Mouse (Mus musculus) forebrain, embryonic 12.5 days (tissue): ENCODE data around the gene Klc1. TPM values are rescaled to one million over a fixed set of nuclear protein-coding genes. Genes with fewer than 3 reads are reported as not detected.

ENCODE experiments used
- ATAC-seq: fragments of 200-750 bp; cut with Nextera tagmentation; 2 replicates; pipeline ENCODE4 v1.8.0; 2017; ENCODE audit warnings: moderate TSS enrichment; ENCODE audit not compliant: low FRiP score
- H3K27ac ChIP-seq: fragments of 300-500 bp; sonication (generic); 2 replicates; pipeline ENCODE4 v1.5.1; 2016; ENCODE audit warnings: mild to moderate bottlenecking
- H3K27me3 ChIP-seq: fragments of 300-500 bp; sonication (generic); 2 replicates; pipeline ENCODE4 v1.6.1; 2016; ENCODE audit warnings: mild to moderate bottlenecking
- H3K36me3 ChIP-seq: fragments of 300-500 bp; sonication (generic); replicated peaks from 2 replicates; pipeline ENCODE4 v1.6.1; 2016; ENCODE audit warnings: mild to moderate bottlenecking
- H3K4me1 ChIP-seq: fragments of 300-500 bp; sonication (generic); 2 replicates; pipeline ENCODE4 v1.6.1; 2016
- H3K4me2 ChIP-seq: fragments of 300-500 bp; sonication (generic); 2 replicates; pipeline ENCODE4 v1.6.1; 2016; ENCODE audit warnings: mild to moderate bottlenecking, moderate library complexity
- H3K4me3 ChIP-seq: fragments of 300-500 bp; sonication (generic); replicated peaks from 2 replicates; pipeline ENCODE4 v1.5.1; 2016; ENCODE audit warnings: mild to moderate bottlenecking
- H3K9ac ChIP-seq: fragments of 300-500 bp; sonication (generic); 2 replicates; pipeline ENCODE4 v1.6.1; 2016; ENCODE audit warnings: mild to moderate bottlenecking
- H3K9me3 ChIP-seq: fragments of 300-500 bp; sonication (generic); 2 replicates; pipeline ENCODE4 v1.6.1; 2016
- WGBS: fragments of 180-500 bp; shearing (Covaris S2); methylation state at CpG from one replicate; pipeline ENCODE4 v1.1.7; 2016; 5-methylcytosine and 5-hydroxymethylcytosine counted together
- polyA plus RNA-seq: library from polyadenylated mRNA; unstranded; fragments of >200 nt; fragmentation: Nextera tagmentation; extraction: Ambion mirVana; gene quantifications from 2 replicates; pipeline ENCODE4 v1.2.1, GENCODE M21; 2016

Klc1 gene
- polyA plus RNA-seq, 1 experiment from 2014 or later = 307 TPM

DNA sequence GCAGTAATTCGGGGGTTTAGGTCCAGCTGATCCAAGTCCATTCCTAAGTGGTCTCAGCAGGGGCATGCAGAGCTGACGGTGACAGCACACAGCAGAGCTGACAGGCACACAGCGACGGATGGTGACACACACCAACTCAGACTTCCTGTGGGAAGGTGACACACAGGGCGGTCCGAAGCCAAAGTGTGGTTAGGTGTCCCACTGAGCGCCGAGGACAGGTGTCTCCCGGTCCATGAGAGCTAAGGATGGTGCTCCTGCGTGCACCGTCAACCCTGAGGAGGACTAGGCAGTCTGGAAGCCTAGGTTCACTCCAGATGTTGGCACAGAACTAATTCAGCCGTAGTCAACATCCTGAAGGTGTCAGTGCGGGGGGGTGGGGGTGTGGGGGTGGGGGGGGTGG, 53.4 kb downstream of the Klc1 start:
- H3K27ac ChIP-seq = no peak overlapping the region
- ATAC-seq = no peak
- no peaks in the 10 kb centered on the region for H3K9me3 ChIP-seq
- peaks cover 52% of the 10 kb centered on the region for H3K4me1 ChIP-seq
- H3K4me3 ChIP-seq = no peak overlapping the region
- no peaks in the 10 kb centered on the region for H3K27me3 ChIP-seq
- 88% methylated on average over 13 of the region's 13 CpGs for WGBS
- H3K9ac ChIP-seq = peak overlapping the region; percentile 68; the same call in 1 of the 2 replicates
- no peak overlapping the region for H3K4me2 ChIP-seq
- peaks cover 22% of the 10 kb centered on the region for H3K36me3 ChIP-seq

- H3K27ac ChIP-seq = no peak overlapping the region
- ATAC-seq = no peak
- peaks cover 20% of the 10 kb centered on the region for H3K36me3 ChIP-seq
- no peaks in the 10 kb centered on the region for H3K9me3 ChIP-seq
- peak overlapping the region; percentile 88 for H3K4me2 ChIP-seq
- peak overlapping the region; percentile 55 for H3K4me3 ChIP-seq
- 72% methylated on average over 12 of the region's 12 CpGs for WGBS
- peak overlapping the region; percentile 68 for H3K9ac ChIP-seq
- peaks cover 52% of the 10 kb centered on the region for H3K4me1 ChIP-seq
- H3K27me3 ChIP-seq = no peaks in the 10 kb centered on the region
These were observed 54.0 kb downstream of the Klc1 start for GRCm38 (mm10) chr12:111812611-111813010.

DNA sequence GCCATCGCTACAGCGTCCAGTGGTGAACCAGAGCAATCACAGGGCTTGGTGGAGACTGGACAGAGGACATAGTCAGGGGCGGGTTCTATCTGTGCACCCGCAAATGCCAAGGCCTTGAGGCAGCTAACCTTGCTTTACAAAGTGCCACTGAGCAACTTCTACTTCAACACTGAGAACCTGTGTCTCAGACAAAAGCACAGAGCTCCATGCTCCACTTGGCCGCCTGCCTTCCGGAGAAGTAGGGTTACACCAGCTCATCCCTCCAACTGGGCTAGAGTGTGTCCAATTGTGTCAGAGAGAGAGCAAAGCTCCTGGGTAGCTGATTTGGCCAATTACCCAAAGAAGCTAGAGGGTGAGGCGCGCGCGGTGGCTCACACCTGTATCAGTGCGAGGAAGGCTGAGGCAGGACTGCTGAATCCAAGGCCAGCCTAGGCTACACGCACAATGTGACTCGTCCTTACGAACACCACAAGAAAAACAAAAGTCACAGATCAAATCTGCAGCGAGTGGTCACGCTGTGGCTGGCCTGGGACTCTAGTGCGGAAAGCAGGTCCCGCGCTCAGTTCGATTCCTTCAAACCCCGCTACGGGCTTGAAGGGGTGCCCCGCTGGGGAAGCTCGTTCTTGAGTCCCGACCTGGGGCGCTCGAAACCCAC, 54.6 kb downstream of the Klc1 start:
- peak; percentile 2; the same call in 1 of the 2 replicates for ATAC-seq
- no peaks in the 10 kb centered on the region for H3K9me3 ChIP-seq
- peaks cover 16% of the 10 kb centered on the region for H3K36me3 ChIP-seq
- H3K9ac ChIP-seq = peak overlapping the region; percentile 68
- H3K27ac ChIP-seq = no peak overlapping the region
- peak overlapping the region; percentile 55 for H3K4me3 ChIP-seq
- 5% methylated on average over 27 of the region's 27 CpGs for WGBS
- H3K4me2 ChIP-seq = peak overlapping the region; percentile 88
- no peaks in the 10 kb centered on the region for H3K27me3 ChIP-seq
- peaks cover 52% of the 10 kb centered on the region for H3K4me1 ChIP-seq

DNA sequence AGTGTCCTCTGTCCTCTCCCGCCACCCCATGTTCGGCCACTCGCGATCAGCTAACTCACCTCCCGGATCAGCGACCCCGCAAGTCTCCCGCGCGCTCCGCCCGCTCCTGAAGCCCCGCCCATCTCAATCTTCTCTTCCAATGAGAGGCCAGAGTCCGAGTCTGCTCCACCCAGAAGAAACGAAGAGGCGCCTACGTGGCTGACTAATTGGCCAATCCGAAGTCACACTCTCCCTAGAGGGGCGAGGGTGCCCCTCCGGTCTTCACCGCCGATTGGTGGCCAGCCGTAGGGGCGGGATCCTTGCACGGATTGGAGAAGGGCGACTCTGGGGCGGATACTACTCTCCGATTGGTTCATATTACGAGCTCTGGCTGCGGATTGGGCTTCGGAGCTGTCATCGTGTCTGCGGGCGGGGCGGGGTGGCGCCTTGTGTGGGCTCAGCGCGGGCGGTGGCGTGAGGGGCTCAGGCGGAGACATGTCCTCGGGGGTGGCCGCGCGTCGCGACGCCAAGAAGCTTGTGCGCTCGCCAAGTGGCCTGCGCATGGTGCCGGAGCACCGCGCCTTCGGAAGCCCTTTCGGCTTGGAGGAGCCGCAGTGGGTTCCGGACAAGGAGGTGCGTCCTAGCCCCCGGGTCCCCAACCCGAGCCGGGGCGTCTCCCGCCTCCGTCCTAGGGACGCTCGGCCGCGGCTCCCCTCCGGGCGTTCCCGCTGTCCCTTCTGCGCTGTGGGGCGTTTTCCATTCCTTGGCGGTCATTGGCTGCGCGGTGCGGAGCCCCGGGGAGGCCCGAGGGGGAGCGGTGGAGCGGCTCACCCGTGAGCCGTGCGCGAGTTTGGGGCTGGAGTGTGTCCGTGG, 55.3 kb downstream of the Klc1 start, which contains the start of the genes Xrcc3 and Zfyve21:
Gene Xrcc3, minus strand, starts transcription at position 108 of the 852 bp plus-strand sequence.
Gene Zfyve21, plus strand, starts transcription at position 405 of the 852 bp plus-strand sequence.
- peaks cover 52% of the 10 kb centered on the region for H3K4me1 ChIP-seq

DNA sequence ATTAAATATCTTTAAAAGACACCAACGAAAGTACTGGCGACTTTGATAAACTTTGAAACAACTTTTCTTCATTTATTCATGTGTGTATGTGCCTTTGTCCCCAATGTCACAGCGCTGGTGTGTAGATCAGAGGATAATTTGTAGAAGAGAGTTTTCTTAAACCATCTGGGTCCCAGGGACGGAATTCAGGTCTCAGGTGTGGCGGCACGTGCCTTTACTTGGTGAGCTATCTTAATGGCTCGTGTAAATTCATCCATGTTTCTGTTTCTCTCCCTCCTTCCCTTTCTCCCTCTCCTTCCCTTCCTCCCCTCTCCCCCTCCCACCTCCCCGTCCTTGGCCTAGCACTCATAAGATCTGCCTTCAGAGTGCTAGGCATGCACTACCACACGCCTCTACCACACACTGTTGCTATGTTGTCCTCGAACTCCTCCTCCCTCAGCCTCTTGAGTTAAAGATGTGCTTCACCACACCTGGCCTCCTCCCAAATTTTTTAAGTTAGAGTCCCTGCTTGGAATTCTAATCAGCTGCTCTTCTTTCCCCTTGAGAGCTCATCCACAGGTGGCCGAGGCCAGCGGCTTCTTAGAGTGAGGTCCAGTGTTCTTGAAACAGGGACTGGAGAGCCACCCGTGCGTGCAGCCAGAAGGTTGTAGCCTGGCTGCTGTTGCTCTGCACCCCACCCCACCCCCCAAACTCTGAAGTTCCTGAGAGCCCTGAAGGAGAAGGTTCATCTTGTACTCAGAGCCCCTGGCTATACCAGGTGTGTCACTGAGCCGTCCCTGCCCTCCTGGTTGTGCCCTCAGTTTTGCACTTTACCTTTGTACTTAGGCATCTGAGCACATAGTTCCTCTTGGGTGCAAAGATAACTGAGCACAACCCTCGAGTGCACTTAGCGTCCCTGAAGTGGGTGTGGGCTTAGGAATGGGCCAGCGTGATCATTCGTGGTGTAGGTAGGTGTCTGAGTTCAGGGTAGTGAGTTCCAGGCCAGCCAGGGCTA, 56.4 kb downstream of the Klc1 start:
- Histone ChIP-seq H3K27ac (no peak overlapping the region), H3K4me1 (peaks cover 42% of the 10 kb centered on the region), H3K9ac (peak overlapping the region; percentile 80)

More for the DNA sequence above, 55.3 kb downstream of the Klc1 start, which contains the start of the genes Xrcc3 and Zfyve21:
- Histone ChIP-seq H3K27ac (peak within 1 kb of the TSS; percentile 86), H3K9me3 (no peaks in the 10 kb centered on the region), H3K36me3 (peaks cover 8% of the 10 kb centered on the region; the same call in 1 of the 2 replicates), H3K4me2 (peak within 1 kb of the TSS; percentile 88), H3K27me3 (no peaks in the 10 kb centered on the region), H3K4me3 (peak within 1 kb of the TSS; percentile 77), H3K9ac (peak within 1 kb of the TSS; percentile 80)
- WGBS = under 1% methylated on average over 87 of the region's 87 CpGs
- ATAC-seq = peak; percentile 99

DNA sequence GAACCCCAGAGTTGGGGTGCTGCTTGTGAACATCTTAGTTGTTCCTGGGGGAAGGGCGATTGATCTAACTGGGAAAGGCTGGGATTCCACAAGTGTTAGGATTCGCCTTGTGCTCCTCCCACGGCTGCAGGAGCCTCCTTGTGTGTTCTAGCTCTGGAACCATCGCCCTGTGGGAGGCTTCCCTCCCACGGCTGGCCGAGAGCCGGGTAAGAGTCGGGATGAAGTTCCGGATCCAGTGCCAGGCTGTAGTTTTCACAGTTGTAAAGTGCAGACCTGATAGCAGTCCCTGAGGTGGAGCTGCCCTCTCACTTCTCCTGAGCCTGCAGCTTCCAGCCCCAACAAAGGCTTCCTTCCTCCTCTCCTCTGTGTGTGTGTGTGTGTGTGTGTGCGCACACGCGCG, 57.9 kb downstream of the Klc1 start:
- H3K27ac ChIP-seq = no peak overlapping the region
- H3K4me3 ChIP-seq = no peak overlapping the region
- no peak overlapping the region for H3K9ac ChIP-seq
- H3K9me3 ChIP-seq = no peaks in the 10 kb centered on the region
- H3K27me3 ChIP-seq = no peaks in the 10 kb centered on the region
- H3K4me2 ChIP-seq = peak overlapping the region; percentile 17; the same call in 1 of the 2 replicates
- H3K4me1 ChIP-seq = peaks cover 40% of the 10 kb centered on the region
- no peak for ATAC-seq
- 0 out of 2 replicates have a peak, but pooled peaks cover 4% of the 10 kb centered on the region for H3K36me3 ChIP-seq
- WGBS = 72% methylated on average over 13 of the region's 13 CpGs

More for the DNA sequence above, 56.4 kb downstream of the Klc1 start:
- peak overlapping the region; percentile 82 for H3K4me2 ChIP-seq
- H3K36me3 ChIP-seq = peaks cover 4% of the 10 kb centered on the region; the same call in 1 of the 2 replicates
- no peaks in the 10 kb centered on the region for H3K27me3 ChIP-seq
- H3K4me3 ChIP-seq = peak overlapping the region; percentile 77
- no peak for ATAC-seq
- WGBS = 26% methylated on average over 19 of the region's 19 CpGs
- no peaks in the 10 kb centered on the region for H3K9me3 ChIP-seq

- Histone ChIP-seq H3K36me3 (0 out of 2 replicates have a peak, but pooled peaks cover 4% of the 10 kb centered on the region), H3K9ac (no peak overlapping the region), H3K4me1 (peaks cover 38% of the 10 kb centered on the region), H3K9me3 (no peaks in the 10 kb centered on the region), H3K4me3 (no peak overlapping the region), H3K27me3 (no peaks in the 10 kb centered on the region), H3K4me2 (no peak overlapping the region), H3K27ac (no peak overlapping the region)
- 86% methylated on average over 9 of the region's 9 CpGs for WGBS
- ATAC-seq = no peak
These were observed 58.3 kb downstream of the Klc1 start for GRCm38 (mm10) chr12:111816967-111817366.

DNA sequence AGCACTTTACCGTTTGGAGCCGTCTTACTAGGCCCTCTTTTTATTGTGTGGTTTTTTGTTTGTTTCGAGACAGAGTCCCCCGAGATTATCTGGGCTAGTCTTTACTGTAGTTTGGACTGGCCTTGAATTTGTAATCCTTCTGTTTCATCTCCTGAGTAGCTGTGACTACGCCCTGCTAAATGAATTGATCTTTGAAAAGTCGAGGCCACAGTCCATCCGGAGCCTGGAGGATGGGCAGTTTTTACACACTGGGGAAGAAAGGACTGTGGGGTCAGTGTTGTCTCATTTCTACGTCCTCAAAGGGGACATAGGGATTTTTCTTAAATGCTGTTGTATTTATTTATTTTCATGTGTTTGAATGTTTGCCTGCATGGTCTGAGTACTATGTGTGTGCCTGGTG, 59.3 kb downstream of the Klc1 start:
- Histone ChIP-seq H3K4me3 (no peak overlapping the region), H3K36me3 (0 out of 2 replicates have a peak, but pooled peaks cover 4% of the 10 kb centered on the region), H3K4me2 (no peak overlapping the region), H3K9ac (no peak overlapping the region), H3K27me3 (no peaks in the 10 kb centered on the region), H3K27ac (no peak overlapping the region), H3K4me1 (peaks cover 28% of the 10 kb centered on the region), H3K9me3 (no peaks in the 10 kb centered on the region)
- no peak for ATAC-seq
- 91% methylated on average over 8 of the region's 8 CpGs for WGBS

GRCm38 (mm10) chr12:111819936-111820335, 61.3 kb downstream of the Klc1 start:
- H3K4me3 ChIP-seq = no peak overlapping the region
- H3K27ac ChIP-seq = no peak overlapping the region
- no peaks in the 10 kb centered on the region for H3K27me3 ChIP-seq
- no peak for ATAC-seq
- 89% methylated on average over 8 of the region's 8 CpGs for WGBS
- H3K9me3 ChIP-seq = no peaks in the 10 kb centered on the region
- H3K4me2 ChIP-seq = no peak overlapping the region
- H3K36me3 ChIP-seq = peaks cover 21% of the 10 kb centered on the region
- no peak overlapping the region for H3K9ac ChIP-seq
- H3K4me1 ChIP-seq = peaks cover 20% of the 10 kb centered on the region

- no peak overlapping the region for H3K4me2 ChIP-seq
- no peak overlapping the region for H3K9ac ChIP-seq
- peaks cover 12% of the 10 kb centered on the region for H3K4me1 ChIP-seq
- ATAC-seq = no peak
- no peak overlapping the region for H3K27ac ChIP-seq
- H3K27me3 ChIP-seq = no peaks in the 10 kb centered on the region
- 77% methylated on average over 7 of the region's 7 CpGs for WGBS
- H3K4me3 ChIP-seq = no peak overlapping the region
- H3K36me3 ChIP-seq = peaks cover 29% of the 10 kb centered on the region
- H3K9me3 ChIP-seq = no peaks in the 10 kb centered on the region
These were observed 62.1 kb downstream of the Klc1 start for GRCm38 (mm10) chr12:111820708-111821107.

DNA sequence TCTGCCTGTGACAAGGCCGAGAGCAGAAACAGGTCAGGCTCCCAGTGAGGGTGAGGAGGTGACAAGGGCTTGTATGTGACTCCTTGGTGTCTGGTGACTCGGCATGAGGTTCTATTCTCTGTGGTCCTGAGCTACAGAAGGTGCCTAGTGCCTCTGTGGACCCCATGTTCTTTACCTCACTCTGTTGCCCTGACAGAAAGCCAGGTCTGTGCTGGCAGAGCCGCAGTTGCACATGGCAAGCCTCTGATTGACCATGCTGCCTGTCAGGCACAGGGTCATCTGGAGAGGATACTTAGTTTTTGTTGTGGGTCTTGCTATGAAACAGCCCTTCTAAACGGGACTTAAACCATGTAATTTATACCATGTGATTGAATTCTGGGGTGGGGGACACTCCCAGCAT, 63.3 kb downstream of the Klc1 start:
- 77% methylated on average over 4 of the region's 4 CpGs for WGBS

More for the DNA sequence above, 63.3 kb downstream of the Klc1 start:
- no peak overlapping the region for H3K27ac ChIP-seq
- H3K4me2 ChIP-seq = no peak overlapping the region
- H3K36me3 ChIP-seq = peaks cover 40% of the 10 kb centered on the region
- H3K4me3 ChIP-seq = no peak overlapping the region
- no peaks in the 10 kb centered on the region for H3K4me1 ChIP-seq
- H3K9ac ChIP-seq = no peak overlapping the region
- no peaks in the 10 kb centered on the region for H3K9me3 ChIP-seq
- no peak for ATAC-seq
- H3K27me3 ChIP-seq = no peaks in the 10 kb centered on the region
